Mouse (Mus musculus): ENCODE results near the gene Twistnb. TPM values are rescaled to one million over a fixed set of nuclear protein-coding genes. Genes with fewer than 3 reads are reported as not detected.

Gene Twistnb
- total and polyA plus RNA-seq, 3 experiments, result 19.2 to 51.2 (median 34.4) TPM

GRCm38 (mm10) chr12:33405398-33406026, 23.9 kb upstream of the Twistnb start:
- dilution Hi-C loops (cut with MboI; ENCODE audit: extremely low pct_ligation_motif_present, extremely low pct_unique_long_range_greater_than_20kb, low sequenced_read_pairs) (no loop called here), in situ Hi-C loops (cut with MboI; ENCODE audit: low pct_ligation_motif_present, low pct_unique_long_range_greater_than_20kb, low sequenced_read_pairs) (no loop called here)
- no peaks in the 10 kb centered on the region for H3K79me2 ChIP-seq (replicated peaks; ENCODE audit: control insufficient read depth, extremely low read depth, insufficient read depth, poor library complexity, severe bottlenecking)
- TF ChIP-seq IRF4 (IDR thresholded peaks at IDR 0.05; ENCODE audit: low read depth, low read length), result no peak
- TF ChIP-seq BHLHE40 (IDR thresholded peaks at IDR 0.05; ENCODE audit: low read depth, low read length), result no peak
- no peak for TF ChIP-seq KAT2A (IDR thresholded peaks at IDR 0.05; ENCODE audit: insufficient replicate concordance, low read length)
- no peak for TF ChIP-seq USF2 (conservative IDR thresholded peaks at IDR 0.05; ENCODE audit: low read depth, low read length)
- no peak for TF ChIP-seq TCF12 (IDR thresholded peaks at IDR 0.05; ENCODE audit: low read depth, low read length)
- TF ChIP-seq ZC3H11A (IDR thresholded peaks at IDR 0.05; ENCODE audit: low read depth, low read length), result no peak
- no peak for TF ChIP-seq ETS1 (conservative IDR thresholded peaks at IDR 0.05; ENCODE audit: low read depth, low read length)
- no peak for TF ChIP-seq ZMIZ1 (IDR thresholded peaks at IDR 0.05; ENCODE audit: low read depth, low read length)
- TF ChIP-seq UBTF (IDR thresholded peaks at IDR 0.05; ENCODE audit: low read depth, low read length), result no peak
- no peak for TF ChIP-seq MYC (IDR thresholded peaks at IDR 0.05; ENCODE audit: low read depth, low read length)
- TF ChIP-seq EP300 (IDR thresholded peaks at IDR 0.05; ENCODE audit: low read length), result no peak
- no peak for TF ChIP-seq MAZ (IDR thresholded peaks at IDR 0.05; ENCODE audit: low read depth, low read length)
- no peak for TF ChIP-seq CHD2 (IDR thresholded peaks at IDR 0.05; ENCODE audit: low read length)
- TF ChIP-seq MEF2A (IDR thresholded peaks at IDR 0.05; ENCODE audit: borderline replicate concordance, low read depth, low read length), result no peak
- no peak for TF ChIP-seq TBP (conservative IDR thresholded peaks at IDR 0.05; ENCODE audit: low read depth, low read length)
- DNase-seq (ENCODE audit: extremely low read depth), result no peak
- H3K27ac ChIP-seq (ENCODE audit: insufficient read depth, low read depth), result no peak overlapping the region
- H3K4me2 ChIP-seq (ENCODE audit: insufficient read depth, low read depth, poor library complexity, severe bottlenecking), result no peak overlapping the region
- H3K9ac ChIP-seq (ENCODE audit: insufficient read depth, low read depth), result no peak overlapping the region
- no peaks in the 10 kb centered on the region for H3K9me3 ChIP-seq (replicated peaks; ENCODE audit: low read length)
- no peaks in the 10 kb centered on the region for H3K27me3 ChIP-seq (replicated peaks)
- H3K4me3 ChIP-seq (replicated peaks in 1 of 3; ENCODE audit: low read depth in 2 of 3, low read length in 2 of 3, poor library complexity in 1 of 3), result no peak overlapping the region
- H3K36me3 ChIP-seq (replicated peaks in 1 of 2; ENCODE audit: control insufficient read depth in 1 of 2, insufficient read depth in 1 of 2, low read length in 1 of 2), result no peaks in the 10 kb centered on the region
- no peaks in the 10 kb centered on the region for H3K4me1 ChIP-seq (ENCODE audit: control insufficient read depth in 1 of 2, insufficient read depth in 2 of 2)

- Histone ChIP-seq H3K36me3 (replicated peaks in 1 of 2; ENCODE audit: control insufficient read depth in 1 of 2, insufficient read depth in 1 of 2, low read length in 1 of 2) (no peaks in the 10 kb centered on the region), H3K4me2 (ENCODE audit: insufficient read depth, low read depth, poor library complexity, severe bottlenecking) (no peak overlapping the region), H3K27me3 (replicated peaks) (no peaks in the 10 kb centered on the region), H3K27ac (ENCODE audit: insufficient read depth, low read depth) (no peak overlapping the region), H3K9ac (ENCODE audit: insufficient read depth, low read depth) (no peak overlapping the region), H3K4me1 (ENCODE audit: control insufficient read depth in 1 of 2, insufficient read depth in 2 of 2) (no peaks in the 10 kb centered on the region), H3K4me3 (replicated peaks in 1 of 3; ENCODE audit: low read depth in 2 of 3, low read length in 2 of 3, poor library complexity in 1 of 3) (no peak overlapping the region), H3K79me2 (replicated peaks; ENCODE audit: control insufficient read depth, extremely low read depth, insufficient read depth, poor library complexity, severe bottlenecking) (no peaks in the 10 kb centered on the region), H3K9me3 (replicated peaks; ENCODE audit: low read length) (no peaks in the 10 kb centered on the region)
- TF ChIP-seq RAD21 (IDR thresholded peaks at IDR 0.05; ENCODE audit: low read depth, low read length) (peak; percentile 17), SMC3 (IDR thresholded peaks at IDR 0.05; ENCODE audit: low read depth, low read length) (peak; percentile 39), E2F4 (IDR thresholded peaks at IDR 0.05; ENCODE audit: insufficient replicate concordance, low read depth, low read length) (no peak), EP300 (IDR thresholded peaks at IDR 0.05; ENCODE audit: low read length) (no peak), CTCF (conservative IDR thresholded peaks at IDR 0.05 in 1 of 2, IDR thresholded peaks at IDR 0.05 in 1 of 2; ENCODE audit: low read depth in 2 of 2, low read length in 2 of 2) (peak in 1 of 2 experiments; percentile 60; a peak in 3 of 4 replicates), HCFC1 (IDR thresholded peaks at IDR 0.05; ENCODE audit: low read depth, low read length) (no peak), GABPA (IDR thresholded peaks at IDR 0.05; ENCODE audit: insufficient replicate concordance, low read depth, low read length) (no peak), SIN3A (IDR thresholded peaks at IDR 0.05; ENCODE audit: low read length) (no peak)
- no peak for DNase-seq (ENCODE audit: extremely low read depth)
- dilution Hi-C loops (cut with MboI; ENCODE audit: extremely low pct_ligation_motif_present, extremely low pct_unique_long_range_greater_than_20kb, low sequenced_read_pairs) (no loop called here), in situ Hi-C loops (cut with MboI; ENCODE audit: low pct_ligation_motif_present, low pct_unique_long_range_greater_than_20kb, low sequenced_read_pairs) (no loop called here)
Observed at GRCm38 (mm10) chr12:33411580-33412151, 17.8 kb upstream of the Twistnb start.
